13 mouse cellular contexts compared by ENCODE assay signal in the genomic region with DNA sequence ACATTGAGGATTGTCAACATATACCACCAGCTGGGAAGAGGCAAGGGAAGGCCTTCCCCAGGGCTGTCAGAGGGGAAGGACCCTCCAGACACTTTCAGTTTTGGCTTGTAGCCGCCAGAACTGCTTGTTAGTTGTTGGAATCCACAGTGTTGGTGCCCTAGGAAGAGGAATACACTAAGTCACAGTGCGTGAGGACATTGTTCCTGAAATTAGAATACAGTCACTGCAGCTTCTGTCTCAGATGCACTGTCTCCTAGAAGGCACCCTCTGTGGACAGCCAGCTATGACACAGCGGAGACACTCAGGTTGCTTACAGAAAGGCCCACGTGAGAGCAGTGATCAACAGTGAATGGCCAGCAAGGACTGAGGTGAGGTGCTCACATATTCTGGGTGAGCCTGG. TPM values are rescaled to one million over a fixed set of nuclear protein-coding genes. Genes with fewer than 3 reads are reported as not detected.
DNase-seq lines count a peak whose midpoint lies in the region; ATAC-seq and TF ChIP-seq lines count a peak whose summit lies in the region.
"Had no signal": no experiment of that assay in that cellular context is flagged by ENCODE, and none has a peak within 500 bp of the region (broad histone marks: within the 10 kb centered on the region; RNA-seq: fewer than 3 reads in every experiment).

No protein-coding gene starts in this region.

- H3K36me3 ChIP-seq in kidney, adult 2 months (ENCODE audit: control insufficient read depth, insufficient read depth, low read length) = no peaks in the 10 kb centered on the region
- H3K36me3 ChIP-seq in liver, embryonic 13.5 days = 0 out of 2 replicates have a peak, but pooled peaks cover 5% of the 10 kb centered on the region
- H3K36me3 ChIP-seq: embryonic facial prominence, embryonic 12.5 days; hindbrain, embryonic 12.5 days had no signal

- WGBS in kidney, adult 2 months = 73% methylated on average over 4 of the region's 4 CpGs
- 66% methylated on average over 4 of the region's 4 CpGs for WGBS in liver, embryonic 13.5 days (ENCODE audit: insufficient replicate concordance)

- H3K4me2 ChIP-seq in liver, embryonic 13.5 days = no peak overlapping the region
- H3K4me2 ChIP-seq: embryonic facial prominence, embryonic 12.5 days; hindbrain, embryonic 12.5 days had no signal

- DNase-seq in kidney, adult 2 months = no peak
- no peak for DNase-seq in kidney, postnatal 25 days
- peak; percentile 26 for DNase-seq in thymus, postnatal 4 days
- DNase-seq in thymus, postnatal 14 days = no peak
- no peak for DNase-seq in liver, embryonic 13.5 days
- DNase-seq in adrenal gland, postnatal 4 days (ENCODE audit: low spot score in 2 of 2) = no peak
- DNase-seq in cerebellum, postnatal 10 days = no peak
- no peak for DNase-seq in spleen, postnatal 14 days (ENCODE audit: low spot score in 2 of 2)
- DNase-seq: cerebellum, adult 11-12 months; right cerebral cortex, adult 18-20 months had no signal

- no peak for TF ChIP-seq POLR2A in kidney, adult 2 months (IDR thresholded peaks at IDR 0.05; ENCODE audit: low read depth, low read length)

- no peak for TF ChIP-seq CTCF in kidney, adult 2 months (conservative IDR thresholded peaks at IDR 0.05; ENCODE audit: insufficient read depth, insufficient read length, low read depth, low read length)

- H3K27ac ChIP-seq in kidney, adult 2 months (ENCODE audit: insufficient read depth, low read depth, low read length) = peak overlapping the region; percentile 40; the same call in 1 of the 2 replicates
- H3K27ac ChIP-seq in liver, embryonic 13.5 days = peak overlapping the region; percentile 72
- H3K27ac ChIP-seq: embryonic facial prominence, embryonic 12.5 days; hindbrain, embryonic 12.5 days had no signal

- H3K9ac ChIP-seq in liver, embryonic 13.5 days = no peak overlapping the region
- H3K9ac ChIP-seq: embryonic facial prominence, embryonic 12.5 days; hindbrain, embryonic 12.5 days had no signal

- no peaks in the 10 kb centered on the region for H3K9me3 ChIP-seq in liver, embryonic 13.5 days (replicated peaks)
- H3K9me3 ChIP-seq: embryonic facial prominence, embryonic 12.5 days; hindbrain, embryonic 12.5 days had no signal

- no peak overlapping the region for H3K4me3 ChIP-seq in kidney, adult 2 months (ENCODE audit: insufficient read depth, low read depth, low read length)
- H3K4me3 ChIP-seq in liver, embryonic 13.5 days (replicated peaks) = no peak overlapping the region
- H3K4me3 ChIP-seq: embryonic facial prominence, embryonic 12.5 days; hindbrain, embryonic 12.5 days had no signal

- H3K27me3 ChIP-seq in kidney, adult 2 months (replicated peaks; ENCODE audit: control insufficient read depth, insufficient read depth, low read length) = no peaks in the 10 kb centered on the region
- no peaks in the 10 kb centered on the region for H3K27me3 ChIP-seq in liver, embryonic 13.5 days
- H3K27me3 ChIP-seq: embryonic facial prominence, embryonic 12.5 days; hindbrain, embryonic 12.5 days had no signal

- H3K4me1 ChIP-seq in kidney, adult 2 months (ENCODE audit: control insufficient read depth, insufficient read depth, low read length) = no peaks in the 10 kb centered on the region
- H3K4me1 ChIP-seq in liver, embryonic 13.5 days (replicated peaks) = peaks cover 64% of the 10 kb centered on the region
- H3K4me1 ChIP-seq: embryonic facial prominence, embryonic 12.5 days; hindbrain, embryonic 12.5 days had no signal

- ATAC-seq in liver, embryonic 13.5 days (ENCODE audit: low read depth) = no peak

RNA-seq across cellular contexts. Expression of gene Srsf5, which starts 6.1 kb away (rescaled TPM):
- 233 and 243 TPM in 2 replicates for polyA plus RNA-seq in kidney, adult 2 months (2012; rRNA removed)
- 313 and 375 TPM in 2 replicates for polyA plus RNA-seq in liver, embryonic 13.5 days (2015; fragmentation: Nextera tagmentation; extraction: Ambion mirVana)
- total RNA-seq in adrenal gland, postnatal 4 days (2021) = 100 to 1,000 TPM; 590 to 658 TPM

RNA-seq across cellular contexts. Expression of gene Slc10a1, which starts 29.3 kb away (rescaled TPM):
- 0.38 and 0.79 TPM in 2 replicates for polyA plus RNA-seq in kidney, adult 2 months (2012; rRNA removed)
- polyA plus RNA-seq in liver, embryonic 13.5 days (2015; fragmentation: Nextera tagmentation; extraction: Ambion mirVana) = 0.74 and 0.95 TPM in 2 replicates
- 10 to 100 TPM in 1 of 2 experiments, 1 to 10 TPM in 1; 2.1 to 33.7 TPM for total RNA-seq in adrenal gland, postnatal 4 days (2021)
- total RNA-seq: layer of hippocampus, postnatal 14 days had no signal
